Mouse (Mus musculus): ENCODE results near the gene Mmp7. TPM values are rescaled to one million over a fixed set of nuclear protein-coding genes. Genes with fewer than 3 reads are reported as not detected.

Gene Mmp7
- not detected in 2 replicates for polyA plus RNA-seq (2015; fragmentation: Nextera tagmentation; extraction: Ambion mirVana)

DNA sequence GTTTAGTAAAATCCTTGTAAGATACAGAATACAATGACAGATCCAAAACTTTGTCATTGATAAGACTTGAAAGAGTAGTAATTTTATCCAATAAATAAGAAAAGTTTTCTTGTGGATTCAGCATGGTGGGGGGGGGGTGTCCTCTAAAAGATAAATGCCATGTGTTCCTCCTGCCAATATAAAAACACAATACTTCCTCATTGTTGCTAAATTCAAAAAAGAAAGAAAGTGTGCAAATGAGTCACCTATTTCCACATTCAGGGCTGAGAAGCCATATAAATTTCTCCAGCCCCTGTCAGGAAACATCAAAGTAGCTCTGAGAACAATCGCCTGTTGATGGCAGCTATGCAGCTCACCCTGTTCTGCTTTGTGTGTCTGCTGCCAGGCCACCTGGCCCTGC is at the start of gene Mmp7:
Gene Mmp7, plus strand, starts transcription at position 301 of the 400 bp plus-strand sequence.
- H3K27ac ChIP-seq (ENCODE audit: low read length), result no peak within 1 kb of the TSS
- no peaks in the 10 kb centered on the region for H3K4me1 ChIP-seq (ENCODE audit: insufficient read depth, low read depth, low read length)
- H3K4me2 ChIP-seq (replicated peaks; ENCODE audit: low read depth, low read length), result no peak within 1 kb of the TSS
- no peaks in the 10 kb centered on the region for H3K27me3 ChIP-seq (replicated peaks; ENCODE audit: insufficient read depth, low read length)
- H3K4me3 ChIP-seq (ENCODE audit: low read depth, low read length), result no peak within 1 kb of the TSS
- WGBS, result 83% methylated on average over 1 of the region's 1 CpGs
- TF ChIP-seq CTCF (IDR thresholded peaks at IDR 0.05) (no peak), EP300 (IDR thresholded peaks at IDR 0.05) (no peak)
- no peaks in the 10 kb centered on the region for H3K36me3 ChIP-seq (ENCODE audit: insufficient read depth, low read length)
- H3K9me3 ChIP-seq (ENCODE audit: low read length), result no peaks in the 10 kb centered on the region
- ATAC-seq (no peak), DNase-seq (ENCODE audit: low spot score) (no peak)
- no peak within 1 kb of the TSS for H3K9ac ChIP-seq (replicated peaks; ENCODE audit: low read depth)

DNA sequence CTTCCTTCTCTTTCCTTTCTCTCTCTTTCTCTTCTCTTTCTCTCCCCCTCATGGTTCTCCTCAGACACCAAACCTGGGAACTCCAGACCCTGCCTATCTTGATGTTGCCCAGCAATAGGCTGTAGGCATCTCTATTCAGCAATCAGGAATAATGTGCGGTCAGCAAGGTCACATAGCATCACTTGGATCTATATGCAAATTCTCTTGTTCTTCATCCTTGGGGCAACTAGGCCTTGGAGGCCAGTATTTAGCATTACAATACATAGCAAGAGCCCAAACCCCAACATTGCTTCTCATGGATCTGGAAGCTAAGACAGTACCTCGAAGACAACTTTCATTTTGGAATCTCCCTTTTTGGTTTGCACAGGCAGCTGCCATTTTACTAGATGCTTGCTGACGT is 44.0 kb upstream of the Mmp7 start:
- DNase-seq (ENCODE audit: low spot score), result no peak
- Histone ChIP-seq H3K4me2 (replicated peaks; ENCODE audit: low read depth, low read length) (no peak overlapping the region), H3K27me3 (replicated peaks; ENCODE audit: insufficient read depth, low read length) (no peaks in the 10 kb centered on the region), H3K36me3 (ENCODE audit: insufficient read depth, low read length) (no peaks in the 10 kb centered on the region), H3K9me3 (ENCODE audit: low read length) (no peaks in the 10 kb centered on the region), H3K4me1 (ENCODE audit: insufficient read depth, low read depth, low read length) (no peaks in the 10 kb centered on the region), H3K4me3 (ENCODE audit: low read depth, low read length) (no peak overlapping the region), H3K9ac (replicated peaks; ENCODE audit: low read depth) (no peak overlapping the region), H3K27ac (ENCODE audit: low read length) (no peak overlapping the region)
- WGBS, result 85% methylated on average over 3 of the region's 3 CpGs
- no peak for TF ChIP-seq CTCF (IDR thresholded peaks at IDR 0.05)
- TF ChIP-seq EP300 (IDR thresholded peaks at IDR 0.05), result no peak
- ATAC-seq, result no peak

DNA sequence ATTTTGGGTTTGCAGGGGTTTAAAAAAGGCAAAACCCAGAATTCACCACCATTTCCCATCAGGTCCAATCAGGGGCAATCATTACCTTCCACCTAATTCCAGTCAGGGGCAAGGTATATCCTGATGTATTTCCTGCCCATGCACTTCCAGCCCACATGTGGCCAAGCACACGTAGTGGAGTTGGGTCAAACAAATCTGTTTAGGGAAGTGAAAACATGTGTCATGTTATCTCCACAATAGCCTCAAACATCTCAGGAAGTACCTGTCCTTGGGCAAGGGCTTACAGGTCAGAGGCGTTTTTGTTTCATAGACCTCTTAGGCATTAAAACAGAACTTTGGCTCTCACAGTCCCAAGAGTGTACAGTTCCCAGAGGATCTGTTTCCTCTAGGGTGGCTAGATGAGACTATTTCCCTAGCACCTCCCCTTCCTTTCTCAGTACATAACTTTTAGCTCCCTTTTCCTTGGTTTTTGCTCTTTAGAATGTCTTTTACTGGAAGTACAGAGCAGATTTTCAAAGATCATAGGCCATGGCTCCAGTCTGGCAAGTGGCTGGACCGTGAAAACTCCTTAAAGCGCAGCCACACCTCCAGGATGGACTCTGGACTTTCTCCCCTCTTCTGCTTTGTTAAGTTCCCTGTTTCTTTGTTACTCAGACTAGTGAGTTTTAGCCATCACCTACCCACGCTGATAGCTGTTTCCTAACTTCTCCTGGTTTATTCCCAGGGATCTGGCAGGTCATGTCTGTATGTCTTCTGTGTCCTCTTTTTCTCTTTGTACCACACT is 41.3 kb upstream of the Mmp7 start:
- no peak for ATAC-seq

DNA sequence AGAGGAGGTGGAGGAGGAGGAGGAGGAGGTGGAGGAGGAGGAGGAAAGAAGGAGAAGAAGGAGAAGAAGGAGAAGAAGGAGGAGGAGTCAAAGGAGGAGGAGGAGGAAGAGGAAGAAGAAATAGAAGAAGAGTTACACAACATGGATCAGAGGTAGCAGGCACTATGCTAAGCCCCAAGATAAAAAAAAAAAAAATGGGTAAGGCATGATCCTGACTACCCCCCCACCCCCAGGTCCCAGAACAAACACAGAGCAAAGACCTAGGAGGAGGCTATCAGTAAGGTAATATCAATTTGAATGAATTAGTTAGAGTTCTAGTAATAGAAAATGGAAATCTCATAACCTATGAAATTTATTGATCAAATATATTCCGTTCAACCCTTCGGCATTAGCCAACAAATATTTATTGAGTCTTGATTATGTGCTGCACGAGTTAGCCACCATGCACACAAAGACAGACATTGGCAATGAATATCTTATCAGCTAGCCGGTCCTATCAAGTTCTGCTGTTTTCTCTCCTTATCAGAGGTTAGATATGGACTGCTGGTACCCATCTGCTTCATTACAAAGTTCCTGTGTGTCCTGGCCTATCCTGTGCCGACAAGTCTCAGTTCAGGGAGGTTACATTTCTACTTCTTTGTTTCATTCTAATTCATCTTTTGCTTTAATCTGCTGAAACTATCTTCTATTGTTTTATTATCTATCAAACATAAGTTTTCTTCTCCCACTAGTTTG is 39.4 kb upstream of the Mmp7 start:
- WGBS, result 47% methylated on average over 5 of the region's 5 CpGs
- H3K27ac ChIP-seq (ENCODE audit: low read length), result no peak overlapping the region
- H3K4me2 ChIP-seq (replicated peaks; ENCODE audit: low read depth, low read length), result no peak overlapping the region
- H3K4me3 ChIP-seq (ENCODE audit: low read depth, low read length), result no peak overlapping the region
- DNase-seq (ENCODE audit: low spot score) (no peak), ATAC-seq (no peak)
- TF ChIP-seq CTCF (IDR thresholded peaks at IDR 0.05), result no peak
- no peak for TF ChIP-seq EP300 (IDR thresholded peaks at IDR 0.05)
- H3K4me1 ChIP-seq (ENCODE audit: insufficient read depth, low read depth, low read length), result no peaks in the 10 kb centered on the region
- no peaks in the 10 kb centered on the region for H3K9me3 ChIP-seq (ENCODE audit: low read length)
- H3K27me3 ChIP-seq (replicated peaks; ENCODE audit: insufficient read depth, low read length), result no peaks in the 10 kb centered on the region
- no peak overlapping the region for H3K9ac ChIP-seq (replicated peaks; ENCODE audit: low read depth)
- no peaks in the 10 kb centered on the region for H3K36me3 ChIP-seq (ENCODE audit: insufficient read depth, low read length)

More for the DNA sequence above, 41.3 kb upstream of the Mmp7 start:
- no peaks in the 10 kb centered on the region for H3K4me1 ChIP-seq (ENCODE audit: insufficient read depth, low read depth, low read length)
- no peak for DNase-seq (ENCODE audit: low spot score)
- no peaks in the 10 kb centered on the region for H3K36me3 ChIP-seq (ENCODE audit: insufficient read depth, low read length)
- no peak for TF ChIP-seq CTCF (IDR thresholded peaks at IDR 0.05)
- no peak for TF ChIP-seq EP300 (IDR thresholded peaks at IDR 0.05)
- no peaks in the 10 kb centered on the region for H3K27me3 ChIP-seq (replicated peaks; ENCODE audit: insufficient read depth, low read length)
- no peaks in the 10 kb centered on the region for H3K9me3 ChIP-seq (ENCODE audit: low read length)
- no peak overlapping the region for H3K4me2 ChIP-seq (replicated peaks; ENCODE audit: low read depth, low read length)
- H3K4me3 ChIP-seq (ENCODE audit: low read depth, low read length), result no peak overlapping the region
- WGBS, result 61% methylated on average over 5 of the region's 5 CpGs
- H3K27ac ChIP-seq (ENCODE audit: low read length), result no peak overlapping the region
- no peak overlapping the region for H3K9ac ChIP-seq (replicated peaks; ENCODE audit: low read depth)

DNA sequence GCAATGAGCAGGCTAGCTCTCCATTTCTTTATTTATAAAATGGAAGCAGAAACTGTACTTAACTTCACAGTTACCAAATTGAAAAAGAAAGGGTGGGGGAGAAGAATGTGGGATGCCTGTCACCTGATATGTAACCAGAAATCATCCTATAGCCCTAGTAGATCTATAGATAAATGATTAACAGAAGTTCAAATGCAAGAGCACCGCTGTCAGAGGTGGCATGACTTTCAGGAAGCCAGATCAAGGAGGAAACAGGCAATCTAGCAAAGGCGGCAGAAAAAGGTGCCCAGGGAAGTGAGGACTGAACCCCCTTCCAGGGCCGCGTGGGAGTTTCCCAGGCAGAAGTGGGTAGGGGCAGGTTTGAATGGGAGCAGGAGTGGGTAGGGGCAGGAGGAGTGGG is 33.9 kb upstream of the Mmp7 start:
- WGBS, result 41% methylated on average over 4 of the region's 4 CpGs
- no peak for ATAC-seq
- TF ChIP-seq EP300 (IDR thresholded peaks at IDR 0.05), result no peak

DNA sequence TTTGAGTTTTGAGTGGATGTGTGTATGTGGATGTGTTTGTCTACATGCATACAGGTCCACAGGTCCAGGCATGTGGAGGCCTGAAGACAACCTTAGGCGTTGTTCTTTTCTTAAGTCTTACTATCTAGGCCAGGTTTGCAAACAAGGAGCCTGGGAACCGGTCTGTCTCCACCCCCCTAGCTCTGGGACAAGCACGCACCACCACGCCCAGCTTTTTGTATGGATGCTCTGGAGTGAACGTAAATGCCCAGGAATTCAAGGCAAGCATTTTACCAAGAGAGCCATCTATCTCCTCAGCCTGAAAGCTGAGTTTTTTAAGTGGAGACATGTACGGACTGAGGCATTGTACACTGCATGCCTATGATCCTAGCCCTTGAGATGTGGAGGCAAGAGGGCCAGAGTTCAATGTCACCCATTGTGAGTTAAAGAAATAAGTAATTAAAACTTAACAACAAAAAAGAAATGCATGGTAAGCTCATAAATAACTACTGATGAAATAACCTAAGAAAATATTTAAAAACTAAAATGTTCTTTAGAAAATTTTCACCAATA is 32.3 kb upstream of the Mmp7 start:
- H3K4me3 ChIP-seq (ENCODE audit: low read depth, low read length), result no peak overlapping the region
- H3K9ac ChIP-seq (replicated peaks; ENCODE audit: low read depth), result no peak overlapping the region
- H3K4me1 ChIP-seq (ENCODE audit: insufficient read depth, low read depth, low read length), result no peaks in the 10 kb centered on the region
- no peaks in the 10 kb centered on the region for H3K9me3 ChIP-seq (ENCODE audit: low read length)
- TF ChIP-seq CTCF (IDR thresholded peaks at IDR 0.05), result no peak
- no peak for TF ChIP-seq EP300 (IDR thresholded peaks at IDR 0.05)
- DNase-seq (ENCODE audit: low spot score), result no peak
- 79% methylated on average over 6 of the region's 6 CpGs for WGBS
- no peak overlapping the region for H3K4me2 ChIP-seq (replicated peaks; ENCODE audit: low read depth, low read length)
- no peaks in the 10 kb centered on the region for H3K36me3 ChIP-seq (ENCODE audit: insufficient read depth, low read length)
- H3K27me3 ChIP-seq (replicated peaks; ENCODE audit: insufficient read depth, low read length), result no peaks in the 10 kb centered on the region
- no peak for ATAC-seq
- H3K27ac ChIP-seq (ENCODE audit: low read length), result no peak overlapping the region

More for the DNA sequence above, 33.9 kb upstream of the Mmp7 start:
- H3K9me3 ChIP-seq (ENCODE audit: low read length), result no peaks in the 10 kb centered on the region
- no peaks in the 10 kb centered on the region for H3K27me3 ChIP-seq (replicated peaks; ENCODE audit: insufficient read depth, low read length)
- H3K4me2 ChIP-seq (replicated peaks; ENCODE audit: low read depth, low read length), result no peak overlapping the region
- no peak overlapping the region for H3K4me3 ChIP-seq (ENCODE audit: low read depth, low read length)
- H3K27ac ChIP-seq (ENCODE audit: low read length), result no peak overlapping the region
- no peak for DNase-seq (ENCODE audit: low spot score)
- H3K9ac ChIP-seq (replicated peaks; ENCODE audit: low read depth), result no peak overlapping the region
- no peaks in the 10 kb centered on the region for H3K36me3 ChIP-seq (ENCODE audit: insufficient read depth, low read length)
- H3K4me1 ChIP-seq (ENCODE audit: insufficient read depth, low read depth, low read length), result no peaks in the 10 kb centered on the region

Data from lung, postnatal 0 days (tissue).